Mouse (Mus musculus): ENCODE results near the gene Atxn1.

Atxn1 gene

GRCm38 (mm10) chr13:45710041-45710440, 254.8 kb downstream of the Atxn1 start:
- DNase-seq, result no peak

GRCm38 (mm10) chr13:45709402-45709801, 255.4 kb downstream of the Atxn1 start:
- no peak for DNase-seq

GRCm38 (mm10) chr13:45701296-45701790, 263.5 kb downstream of the Atxn1 start:
- DNase-seq, result no peak

- no peak for DNase-seq
Observed at GRCm38 (mm10) chr13:45698982-45699381, 265.8 kb downstream of the Atxn1 start.

GRCm38 (mm10) chr13:45696009-45696408, 268.8 kb downstream of the Atxn1 start:
- DNase-seq, result no peak

GRCm38 (mm10) chr13:45694921-45695437, 269.8 kb downstream of the Atxn1 start:
- DNase-seq, result no peak

GRCm38 (mm10) chr13:45693953-45694352, 270.9 kb downstream of the Atxn1 start:
- DNase-seq, result no peak

GRCm38 (mm10) chr13:45693534-45693933, 271.3 kb downstream of the Atxn1 start:
- no peak for DNase-seq

GRCm38 (mm10) chr13:45693126-45693525, 271.7 kb downstream of the Atxn1 start:
- no peak for DNase-seq

- DNase-seq, result no peak
Observed at GRCm38 (mm10) chr13:45692440-45692839, 272.4 kb downstream of the Atxn1 start.

GRCm38 (mm10) chr13:45690426-45690825, 274.4 kb downstream of the Atxn1 start:
- DNase-seq, result no peak

- no peak for DNase-seq
Observed at GRCm38 (mm10) chr13:45688864-45689263, 275.9 kb downstream of the Atxn1 start.

- DNase-seq, result no peak
Observed at GRCm38 (mm10) chr13:45687581-45687980, 277.2 kb downstream of the Atxn1 start.

- DNase-seq, result no peak
Observed at GRCm38 (mm10) chr13:45686309-45686582, 278.6 kb downstream of the Atxn1 start.

GRCm38 (mm10) chr13:45685575-45686308, 279.1 kb downstream of the Atxn1 start:
- DNase-seq, result no peak

GRCm38 (mm10) chr13:45684891-45685311, 279.9 kb downstream of the Atxn1 start:
- no peak for DNase-seq

GRCm38 (mm10) chr13:45683991-45684390, 280.8 kb downstream of the Atxn1 start:
- DNase-seq, result no peak

GRCm38 (mm10) chr13:45681196-45681595, 283.6 kb downstream of the Atxn1 start:
- no peak for DNase-seq

- no peak for DNase-seq
Observed at GRCm38 (mm10) chr13:45680651-45681050, 284.2 kb downstream of the Atxn1 start.

GRCm38 (mm10) chr13:45679096-45679495, 285.7 kb downstream of the Atxn1 start:
- DNase-seq, result no peak

- no peak for DNase-seq
Observed at GRCm38 (mm10) chr13:45672628-45673027, 292.2 kb downstream of the Atxn1 start.

- no peak for DNase-seq
Observed at GRCm38 (mm10) chr13:45669969-45670368, 294.8 kb downstream of the Atxn1 start.

GRCm38 (mm10) chr13:45662852-45663251, 302.0 kb downstream of the Atxn1 start:
- DNase-seq, result no peak

- DNase-seq, result no peak
Observed at GRCm38 (mm10) chr13:45662216-45662615, 302.6 kb downstream of the Atxn1 start.
